Mouse (Mus musculus): Measurements from ENCODE around the gene Otof. TPM values are rescaled to one million over a fixed set of nuclear protein-coding genes. Genes with fewer than 3 reads are reported as not detected.
A peak's percentile ranks its signal among the peaks of the same experiment; 100 is the strongest.

Gene Otof
- polyA plus RNA-seq, 1 experiment from 2014 or later = 0.09 TPM

DNA sequence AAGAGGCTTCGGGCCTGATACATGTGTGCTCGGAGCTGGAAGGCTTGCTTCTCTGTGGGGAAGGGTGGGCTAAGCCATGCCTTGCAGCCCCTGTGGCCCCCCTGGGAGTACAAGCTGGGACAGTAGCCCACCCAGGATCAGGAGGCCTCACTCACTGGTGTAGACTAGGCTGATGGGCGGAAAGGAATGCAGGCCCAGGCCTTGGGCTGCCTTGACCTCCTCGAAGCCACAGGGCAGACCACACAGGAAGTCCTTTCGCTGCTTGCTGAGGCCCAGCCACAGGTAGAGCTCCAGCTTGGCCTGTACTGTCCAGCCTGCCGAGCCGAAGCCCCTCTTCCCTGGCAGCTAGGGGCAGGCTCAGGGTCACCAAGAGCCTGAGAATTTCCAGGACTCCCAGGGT lies 78.9 kb downstream of the Otof start:
- H3K4me2 ChIP-seq = no peak overlapping the region
- H3K27me3 ChIP-seq = no peaks in the 10 kb centered on the region
- no peaks in the 10 kb centered on the region for H3K36me3 ChIP-seq
- H3K4me3 ChIP-seq = no peak overlapping the region
- no peak overlapping the region for H3K27ac ChIP-seq
- ATAC-seq (replicated peaks; ENCODE audit: insufficient number of reproducible peaks, insufficient read depth, low FRiP score, low read depth) = no peak
- no peaks in the 10 kb centered on the region for H3K4me1 ChIP-seq (replicated peaks)
- H3K9ac ChIP-seq = no peak overlapping the region
- 62% methylated on average over 7 of the region's 7 CpGs for WGBS
- no peaks in the 10 kb centered on the region for H3K9me3 ChIP-seq (replicated peaks)

DNA sequence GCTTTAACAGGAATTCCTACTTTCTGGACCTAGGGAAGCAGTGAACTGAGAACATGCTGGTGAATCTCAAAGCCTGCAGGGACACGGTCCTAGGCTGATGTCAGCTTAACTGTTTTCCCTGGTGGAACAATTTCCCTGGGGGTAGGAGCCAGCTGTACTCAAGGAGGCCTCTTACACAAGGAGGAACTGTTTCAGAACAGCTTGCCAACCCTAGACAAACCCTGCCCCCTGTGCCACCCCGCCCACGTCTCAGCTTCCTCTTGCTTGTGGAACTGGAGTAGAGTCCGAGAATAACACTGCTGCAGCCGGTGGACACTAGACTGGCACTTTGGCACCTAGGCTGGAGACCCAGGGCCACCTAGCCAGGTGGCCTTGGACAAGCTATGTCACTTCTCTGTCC lies 92.3 kb downstream of the Otof start:
- Histone ChIP-seq H3K36me3 (no peaks in the 10 kb centered on the region), H3K4me2 (no peak overlapping the region), H3K4me3 (no peak overlapping the region), H3K27ac (no peak overlapping the region), H3K27me3 (no peaks in the 10 kb centered on the region), H3K4me1 (replicated peaks) (no peaks in the 10 kb centered on the region), H3K9ac (no peak overlapping the region), H3K9me3 (replicated peaks) (no peaks in the 10 kb centered on the region)
- no peak for ATAC-seq (replicated peaks; ENCODE audit: insufficient number of reproducible peaks, insufficient read depth, low FRiP score, low read depth)
- 50% methylated on average over 5 of the region's 5 CpGs for WGBS

GRCm38 (mm10) chr5:30367405-30367804 lies 94.3 kb downstream of the Otof start:
- Histone ChIP-seq H3K27me3 (no peaks in the 10 kb centered on the region), H3K36me3 (no peaks in the 10 kb centered on the region), H3K4me2 (no peak overlapping the region), H3K4me3 (no peak overlapping the region), H3K9ac (no peak overlapping the region), H3K4me1 (replicated peaks) (no peaks in the 10 kb centered on the region), H3K9me3 (replicated peaks) (no peaks in the 10 kb centered on the region), H3K27ac (no peak overlapping the region)
- 77% methylated on average over 8 of the region's 8 CpGs for WGBS
- ATAC-seq (replicated peaks; ENCODE audit: insufficient number of reproducible peaks, insufficient read depth, low FRiP score, low read depth) = no peak

- Histone ChIP-seq H3K27me3 (no peaks in the 10 kb centered on the region), H3K9ac (no peak overlapping the region), H3K9me3 (replicated peaks) (no peaks in the 10 kb centered on the region), H3K4me3 (no peak overlapping the region), H3K27ac (no peak overlapping the region), H3K4me2 (no peak overlapping the region), H3K36me3 (no peaks in the 10 kb centered on the region), H3K4me1 (replicated peaks) (peaks cover 4% of the 10 kb centered on the region; the same call in 1 of the 2 replicates)
- 79% methylated on average over 10 of the region's 10 CpGs for WGBS
- no peak for ATAC-seq (replicated peaks; ENCODE audit: insufficient number of reproducible peaks, insufficient read depth, low FRiP score, low read depth)
Observed at GRCm38 (mm10) chr5:30358436-30359099, 103.2 kb downstream of the Otof start.

DNA sequence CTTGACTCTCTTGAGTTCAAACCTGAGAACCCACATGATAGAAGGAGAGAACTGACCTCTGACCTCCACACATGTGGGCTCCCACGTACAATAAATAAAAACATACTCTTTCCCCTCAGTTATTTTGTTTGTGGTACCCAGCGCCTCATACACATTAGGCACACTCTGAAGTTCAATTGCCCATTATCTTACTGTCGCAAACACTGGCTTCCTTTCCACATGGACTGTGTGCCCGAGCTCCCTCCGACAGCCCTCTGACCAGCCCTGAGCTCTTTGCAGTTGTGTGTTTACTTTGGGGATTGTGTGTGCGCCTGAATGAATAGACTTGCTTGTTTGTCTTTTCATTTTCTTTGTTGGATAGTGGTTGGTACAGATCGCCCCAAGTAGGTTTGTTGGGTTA lies 105.1 kb downstream of the Otof start:
- Histone ChIP-seq H3K27me3 (no peaks in the 10 kb centered on the region), H3K4me2 (no peak overlapping the region), H3K27ac (no peak overlapping the region), H3K36me3 (no peaks in the 10 kb centered on the region), H3K9me3 (replicated peaks) (no peaks in the 10 kb centered on the region), H3K4me3 (no peak overlapping the region), H3K9ac (no peak overlapping the region), H3K4me1 (replicated peaks) (peaks cover 4% of the 10 kb centered on the region; the same call in 1 of the 2 replicates)
- ATAC-seq (replicated peaks; ENCODE audit: insufficient number of reproducible peaks, insufficient read depth, low FRiP score, low read depth) = no peak
- 80% methylated on average over 7 of the region's 7 CpGs for WGBS

DNA sequence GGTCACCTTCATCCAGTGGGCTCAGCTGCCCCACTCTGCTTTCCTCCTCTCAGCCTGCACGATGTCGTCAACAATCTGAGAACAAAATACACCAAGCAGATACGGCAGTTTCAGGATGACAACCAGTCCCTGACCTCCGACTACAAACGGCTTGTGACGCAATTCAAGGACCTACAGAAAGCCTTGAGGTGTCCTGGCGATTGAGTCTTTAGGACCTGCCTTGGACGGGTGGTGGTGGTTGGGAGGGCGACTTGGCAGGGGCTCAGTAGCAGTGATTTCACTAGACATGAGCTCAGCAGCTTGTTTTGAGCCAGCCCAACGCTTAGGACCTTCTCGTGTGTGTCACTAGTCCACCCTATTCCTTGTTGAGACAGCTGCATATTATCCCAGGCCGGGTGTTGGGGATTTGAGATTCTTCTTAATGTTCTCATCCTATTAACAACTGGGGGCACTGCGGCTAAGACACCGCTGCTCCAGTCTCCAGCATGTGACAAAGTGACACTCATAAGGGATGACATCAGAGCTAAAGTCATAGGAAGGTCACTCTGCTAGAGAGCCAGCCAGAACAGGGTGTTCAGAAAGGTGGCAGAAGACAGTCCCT lies 106.1 kb downstream of the Otof start:
- Histone ChIP-seq H3K4me3 (no peak overlapping the region), H3K36me3 (no peaks in the 10 kb centered on the region), H3K4me1 (replicated peaks) (peaks cover 4% of the 10 kb centered on the region; the same call in 1 of the 2 replicates), H3K27me3 (no peaks in the 10 kb centered on the region), H3K9me3 (replicated peaks) (no peaks in the 10 kb centered on the region), H3K4me2 (no peak overlapping the region), H3K9ac (no peak overlapping the region), H3K27ac (no peak overlapping the region)
- 63% methylated on average over 14 of the region's 14 CpGs for WGBS
- no peak for ATAC-seq (replicated peaks; ENCODE audit: insufficient number of reproducible peaks, insufficient read depth, low FRiP score, low read depth)

GRCm38 (mm10) chr5:30355114-30355513 lies 106.6 kb downstream of the Otof start:
- Histone ChIP-seq H3K9me3 (replicated peaks) (no peaks in the 10 kb centered on the region), H3K27me3 (no peaks in the 10 kb centered on the region), H3K4me2 (no peak overlapping the region), H3K36me3 (no peaks in the 10 kb centered on the region), H3K9ac (no peak overlapping the region), H3K4me1 (replicated peaks) (peaks cover 4% of the 10 kb centered on the region; the same call in 1 of the 2 replicates), H3K27ac (no peak overlapping the region), H3K4me3 (no peak overlapping the region)
- 73% methylated on average over 7 of the region's 7 CpGs for WGBS
- ATAC-seq (replicated peaks; ENCODE audit: insufficient number of reproducible peaks, insufficient read depth, low FRiP score, low read depth) = no peak

DNA sequence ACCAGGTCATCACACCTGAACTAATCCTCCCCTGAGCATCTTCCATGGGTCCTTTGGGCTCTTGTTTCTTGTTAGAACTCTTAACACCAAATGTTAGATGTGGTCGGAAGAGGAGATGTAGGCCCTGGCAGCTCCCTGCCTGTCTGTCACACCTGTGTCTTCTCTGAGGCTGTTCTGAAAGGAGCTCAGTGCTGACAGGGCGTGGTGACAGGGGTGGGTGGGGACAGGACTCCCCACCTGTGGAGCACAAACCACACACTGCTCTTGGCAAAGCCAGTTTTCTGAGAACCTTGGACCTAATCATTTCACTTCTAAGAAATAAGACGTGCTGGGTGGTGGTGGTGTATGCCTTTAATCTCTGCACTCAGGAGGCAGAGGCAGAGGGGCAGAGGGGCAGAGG lies 108.1 kb downstream of the Otof start:
- Histone ChIP-seq H3K4me2 (no peak overlapping the region), H3K4me3 (no peak overlapping the region), H3K27me3 (no peaks in the 10 kb centered on the region), H3K9me3 (replicated peaks) (no peaks in the 10 kb centered on the region), H3K4me1 (replicated peaks) (peaks cover 4% of the 10 kb centered on the region; the same call in 1 of the 2 replicates), H3K9ac (no peak overlapping the region), H3K27ac (no peak overlapping the region), H3K36me3 (no peaks in the 10 kb centered on the region)
- no peak for ATAC-seq (replicated peaks; ENCODE audit: insufficient number of reproducible peaks, insufficient read depth, low FRiP score, low read depth)
- 73% methylated on average over 3 of the region's 3 CpGs for WGBS

GRCm38 (mm10) chr5:30343886-30344285 lies 117.8 kb downstream of the Otof start:
- Histone ChIP-seq H3K4me3 (no peak overlapping the region), H3K4me1 (replicated peaks) (peaks cover 8% of the 10 kb centered on the region), H3K27me3 (peaks cover 18% of the 10 kb centered on the region), H3K27ac (no peak overlapping the region), H3K36me3 (no peaks in the 10 kb centered on the region), H3K4me2 (no peak overlapping the region), H3K9me3 (replicated peaks) (no peaks in the 10 kb centered on the region), H3K9ac (no peak overlapping the region)
- no peak for ATAC-seq (replicated peaks; ENCODE audit: insufficient number of reproducible peaks, insufficient read depth, low FRiP score, low read depth)
- 34% methylated on average over 5 of the region's 5 CpGs for WGBS

DNA sequence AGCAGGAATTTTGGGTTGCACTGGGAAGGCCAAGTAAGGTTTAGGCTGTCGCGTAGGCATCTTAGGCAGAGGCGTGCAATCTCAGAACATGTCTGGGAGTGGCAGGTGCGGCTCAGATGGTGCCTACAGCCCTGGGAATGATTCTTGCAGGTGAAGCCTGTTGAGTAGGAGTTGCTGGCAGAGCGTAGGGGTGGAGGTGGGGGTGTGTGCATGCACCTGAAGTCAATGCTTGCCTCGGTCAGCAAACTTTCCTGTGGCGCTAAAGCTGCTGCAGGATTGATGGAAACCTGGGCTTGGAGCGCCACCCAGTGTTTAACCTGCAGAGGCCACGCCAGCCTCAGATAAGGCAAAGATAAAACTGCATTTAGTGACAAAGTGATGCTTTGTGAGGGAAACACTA lies 118.6 kb downstream of the Otof start:
- 5% methylated on average over 9 of the region's 9 CpGs for WGBS
- no peak overlapping the region for H3K9ac ChIP-seq
- H3K27me3 ChIP-seq = peaks cover 18% of the 10 kb centered on the region
- no peaks in the 10 kb centered on the region for H3K36me3 ChIP-seq
- peak overlapping the region; percentile 65 for H3K4me2 ChIP-seq
- H3K9me3 ChIP-seq (replicated peaks) = no peaks in the 10 kb centered on the region
- H3K4me1 ChIP-seq (replicated peaks) = peaks cover 8% of the 10 kb centered on the region
- peak; percentile 58; the same call in 1 of the 2 replicates for ATAC-seq (replicated peaks; ENCODE audit: insufficient number of reproducible peaks, insufficient read depth, low FRiP score, low read depth)
- peak overlapping the region; percentile 29 for H3K4me3 ChIP-seq
- no peak overlapping the region for H3K27ac ChIP-seq

DNA sequence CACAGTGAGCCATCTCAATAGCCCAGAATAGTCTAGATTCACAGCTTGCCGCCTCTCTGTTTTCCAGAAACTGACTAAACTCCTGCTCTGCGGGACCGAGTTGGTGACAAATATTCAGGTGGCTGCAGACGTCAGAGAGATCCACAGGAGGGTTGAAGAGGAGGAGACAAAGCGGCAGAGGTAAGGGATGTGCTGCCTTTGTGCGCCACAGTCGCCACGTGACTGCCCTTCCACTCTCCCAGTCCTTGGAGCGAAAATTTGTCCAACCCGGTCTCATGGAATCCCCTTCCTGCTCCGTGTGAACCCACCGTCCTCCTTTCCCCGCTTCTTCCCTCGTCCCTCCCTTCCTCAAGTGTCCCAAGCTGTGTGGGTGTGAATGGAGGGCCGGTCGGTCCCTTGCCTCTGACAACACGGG lies 119.1 kb downstream of the Otof start:
- no peaks in the 10 kb centered on the region for H3K36me3 ChIP-seq
- peak overlapping the region; percentile 65 for H3K4me2 ChIP-seq
- H3K4me1 ChIP-seq (replicated peaks) = peaks cover 8% of the 10 kb centered on the region
- H3K9me3 ChIP-seq (replicated peaks) = no peaks in the 10 kb centered on the region
- peaks cover 18% of the 10 kb centered on the region for H3K27me3 ChIP-seq
- no peak overlapping the region; the same call in 1 of the 2 replicates for H3K9ac ChIP-seq
- 5% methylated on average over 17 of the region's 17 CpGs for WGBS
- ATAC-seq (replicated peaks; ENCODE audit: insufficient number of reproducible peaks, insufficient read depth, low FRiP score, low read depth) = no peak; the same call in 1 of the 2 replicates
- peak overlapping the region; percentile 29 for H3K4me3 ChIP-seq
- H3K27ac ChIP-seq = no peak overlapping the region
